Mouse (Mus musculus) heart, postnatal 0 days (tissue): ENCODE data around the gene Erbb2.

ENCODE experiments used
- CTCF ChIP-seq: IDR thresholded peaks from 2 replicates; pipeline ENCODE4 v1.5.1; 2016; ENCODE audit warnings: antibody characterized with exemption, control low read depth, low read depth
- EP300 ChIP-seq: IDR thresholded peaks from 2 replicates; pipeline ENCODE4 v1.6.1; 2016; ENCODE audit warnings: antibody characterized with exemption, low read depth

DNA sequence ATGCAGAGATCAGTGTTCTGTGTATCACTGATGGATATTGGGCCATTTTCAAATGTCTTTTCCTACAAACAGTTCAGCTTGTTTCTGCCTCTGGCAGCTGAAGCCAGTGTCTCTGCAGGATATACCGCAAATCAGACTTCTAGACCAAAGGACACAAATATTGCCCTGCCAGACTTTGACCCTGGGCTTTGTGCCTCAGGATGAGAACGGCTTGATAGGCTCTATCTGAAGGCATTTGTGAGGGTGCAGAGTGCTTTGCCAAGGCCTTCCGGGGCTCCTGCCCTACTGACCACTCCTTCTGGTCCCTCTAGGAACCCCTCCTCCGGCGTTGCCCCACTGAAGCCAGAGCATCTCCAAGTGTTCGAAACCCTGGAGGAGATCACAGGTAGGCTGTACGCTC lies 14.3 kb downstream of the Erbb2 start:
- no peak for TF ChIP-seq CTCF
- TF ChIP-seq EP300, result no peak
